Mouse (Mus musculus): ENCODE results near the gene Gm2696.

DNA sequence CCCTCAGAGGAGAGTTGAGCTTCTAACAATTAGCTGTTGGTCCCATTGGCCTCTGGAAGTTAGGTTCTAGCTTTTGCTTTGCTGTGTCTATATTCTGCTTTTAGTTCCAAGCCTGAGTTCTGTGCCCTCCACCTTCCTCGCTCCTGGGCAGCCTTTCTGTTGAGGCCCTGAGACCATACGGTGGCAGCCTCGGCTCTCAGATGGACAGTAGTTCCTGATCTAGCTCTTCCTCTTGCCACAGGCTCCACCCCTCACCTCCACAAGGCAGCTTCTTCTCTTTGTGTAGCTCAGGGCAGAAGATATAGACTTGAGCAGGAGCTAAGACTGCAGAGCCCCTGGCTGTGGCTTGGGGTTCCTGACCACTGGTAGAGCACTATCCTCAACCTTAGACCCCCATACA is 65.8 kb downstream of the Gm2696 start:
- TF ChIP-seq CTCF (IDR thresholded peaks at IDR 0.05; ENCODE audit: extremely low read depth, insufficient read depth, low read length), result no peak
- TF ChIP-seq POLR2A (IDR thresholded peaks at IDR 0.05; ENCODE audit: extremely low read depth, insufficient read depth, low read length), result no peak
